Mouse (Mus musculus) bone marrow, adult 2 months (tissue): ENCODE data around the gene Wdr92.

ENCODE experiments used
- CTCF ChIP-seq: fragments of 200-500 bp; IDR thresholded peaks from 2 replicates; pipeline ENCODE4 v1.5.1; 2011; ENCODE audit warnings: low read length, control low read depth; ENCODE audit not compliant: control insufficient read depth, insufficient read depth
- POLR2A ChIP-seq: fragments of 200-500 bp; IDR thresholded peaks from 2 replicates; pipeline ENCODE4 v1.6.1; 2011; ENCODE audit warnings: low read depth, mild to moderate bottlenecking, control low read depth, low read length, borderline replicate concordance; ENCODE audit not compliant: control insufficient read depth

DNA sequence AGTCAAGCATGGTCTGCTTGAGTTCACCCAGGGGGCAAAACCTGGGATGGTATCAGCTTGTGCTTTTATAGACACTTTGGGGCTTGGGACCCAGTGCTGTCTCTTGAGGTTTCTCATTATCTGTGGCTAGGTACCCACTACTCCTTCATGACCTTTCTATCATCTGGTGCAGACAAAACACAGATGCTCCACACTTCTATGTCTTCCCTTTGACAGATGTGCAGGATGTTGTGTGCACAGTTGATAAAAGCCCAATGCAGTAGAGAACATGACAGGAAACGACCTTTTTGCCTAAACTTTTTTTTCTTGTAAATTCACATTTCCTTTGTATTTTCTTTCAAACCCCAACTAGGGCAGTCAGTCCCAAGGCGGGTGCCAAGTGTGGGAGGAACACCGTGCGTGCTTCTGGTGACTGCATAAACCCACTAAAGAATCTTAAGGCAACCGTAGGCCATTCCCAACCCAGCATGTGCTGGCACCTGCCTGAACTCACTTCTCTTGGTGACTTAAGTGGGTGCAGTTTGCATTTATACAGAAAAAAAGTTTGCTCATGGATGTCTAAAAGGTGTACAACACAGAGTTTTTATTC, 54.6 kb downstream of the Wdr92 start:
- TF ChIP-seq CTCF = no peak
- no peak for TF ChIP-seq POLR2A
